Mouse (Mus musculus): Measurements from ENCODE around the gene Ccl3. TPM values are rescaled to one million over a fixed set of nuclear protein-coding genes. Genes with fewer than 3 reads are reported as not detected.

Gene Ccl3
- polyA plus RNA-seq, 1 experiment: 2.0 TPM

DNA sequence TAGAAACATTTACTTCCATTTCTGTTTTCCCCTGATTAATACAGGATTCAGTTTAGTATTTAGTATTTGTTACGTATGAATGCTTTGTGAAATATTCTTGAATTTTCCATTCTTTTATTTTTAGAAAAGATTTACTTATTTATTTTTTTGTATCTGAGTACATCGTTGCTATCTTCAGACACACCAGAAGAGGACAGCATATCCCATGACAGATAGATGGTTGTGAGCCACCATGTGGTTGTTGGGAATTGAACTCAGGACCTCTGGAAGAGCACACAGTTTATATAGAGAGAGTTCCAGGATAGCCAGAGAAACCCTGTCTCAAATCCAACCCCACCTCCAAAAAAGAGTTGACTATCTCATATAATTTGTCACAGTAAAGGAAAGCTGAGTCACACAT, 14.3 kb downstream of the Ccl3 start:
- TF ChIP-seq POLR2A (IDR thresholded peaks at IDR 0.05; ENCODE audit: borderline replicate concordance, control insufficient read depth, low read depth, low read length) (no peak), CTCF (IDR thresholded peaks at IDR 0.05; ENCODE audit: control insufficient read depth, insufficient read depth, low read length) (no peak)
- WGBS: 84% methylated on average over 2 of the region's 2 CpGs
- peaks cover 2% of the 10 kb centered on the region; the same call in 1 of the 2 replicates for H3K4me1 ChIP-seq (ENCODE audit: control insufficient read depth, insufficient read depth, low read length)
- H3K4me3 ChIP-seq (replicated peaks; ENCODE audit: control insufficient read depth, low read depth, low read length): no peak overlapping the region
- no peak overlapping the region for H3K27ac ChIP-seq (ENCODE audit: control insufficient read depth, insufficient read depth, low read depth, low read length, poor library complexity)

DNA sequence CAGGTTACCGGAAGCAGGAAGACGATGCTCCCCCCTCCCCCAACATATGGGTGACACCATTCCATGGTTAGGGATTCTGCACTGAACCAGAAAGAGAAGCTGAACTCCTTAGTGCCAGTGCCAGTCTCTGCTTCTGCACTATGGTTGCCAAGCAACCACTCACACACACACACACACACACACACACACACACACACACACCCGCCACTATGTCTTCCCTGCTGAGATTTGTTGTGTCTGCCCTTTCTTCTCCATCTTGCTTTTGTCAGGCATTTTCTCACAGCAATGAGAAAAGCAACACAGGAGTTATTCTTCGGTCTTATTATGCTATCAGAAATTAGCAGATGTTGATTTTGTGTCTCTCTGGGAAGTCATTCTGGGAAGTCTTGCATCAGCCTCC, 14.7 kb downstream of the Ccl3 start:
- Histone ChIP-seq H3K4me3 (replicated peaks; ENCODE audit: control insufficient read depth, low read depth, low read length) (no peak overlapping the region), H3K4me1 (ENCODE audit: control insufficient read depth, insufficient read depth, low read length) (peaks cover 1% of the 10 kb centered on the region; the same call in 1 of the 2 replicates), H3K27ac (ENCODE audit: control insufficient read depth, insufficient read depth, low read depth, low read length, poor library complexity) (no peak overlapping the region)
- 69% methylated on average over 4 of the region's 4 CpGs for WGBS
- no peak for TF ChIP-seq CTCF (IDR thresholded peaks at IDR 0.05; ENCODE audit: control insufficient read depth, insufficient read depth, low read length)
- no peak for TF ChIP-seq POLR2A (IDR thresholded peaks at IDR 0.05; ENCODE audit: borderline replicate concordance, control insufficient read depth, low read depth, low read length)

DNA sequence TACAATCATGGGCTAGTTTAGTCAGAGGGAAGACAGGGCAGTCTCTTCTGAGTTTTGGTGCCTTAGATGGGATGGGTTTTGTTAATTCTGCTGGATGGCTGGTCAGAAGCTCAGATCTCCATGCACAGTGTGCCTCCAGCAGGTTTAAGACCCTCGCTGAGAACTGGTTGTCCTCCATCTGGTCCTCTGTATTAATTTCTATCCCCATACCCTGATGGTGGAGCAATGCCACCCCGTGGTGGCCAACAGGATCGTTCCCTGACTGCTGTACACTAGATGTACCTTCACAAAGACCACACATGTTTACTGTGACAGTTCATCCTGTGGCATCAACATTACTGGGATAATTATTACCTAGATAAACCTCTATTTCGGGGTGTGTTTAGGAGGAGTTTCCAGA, 16.4 kb downstream of the Ccl3 start:
- H3K4me3 ChIP-seq (replicated peaks; ENCODE audit: control insufficient read depth, low read depth, low read length): no peak overlapping the region
- WGBS: 36% methylated on average over 4 of the region's 4 CpGs
- H3K27ac ChIP-seq (ENCODE audit: control insufficient read depth, insufficient read depth, low read depth, low read length, poor library complexity): no peak overlapping the region
- peak; percentile 75 for TF ChIP-seq CTCF (IDR thresholded peaks at IDR 0.05; ENCODE audit: control insufficient read depth, insufficient read depth, low read length)
- no peak for TF ChIP-seq POLR2A (IDR thresholded peaks at IDR 0.05; ENCODE audit: borderline replicate concordance, control insufficient read depth, low read depth, low read length)
- no peaks in the 10 kb centered on the region; the same call in 1 of the 2 replicates for H3K4me1 ChIP-seq (ENCODE audit: control insufficient read depth, insufficient read depth, low read length)

DNA sequence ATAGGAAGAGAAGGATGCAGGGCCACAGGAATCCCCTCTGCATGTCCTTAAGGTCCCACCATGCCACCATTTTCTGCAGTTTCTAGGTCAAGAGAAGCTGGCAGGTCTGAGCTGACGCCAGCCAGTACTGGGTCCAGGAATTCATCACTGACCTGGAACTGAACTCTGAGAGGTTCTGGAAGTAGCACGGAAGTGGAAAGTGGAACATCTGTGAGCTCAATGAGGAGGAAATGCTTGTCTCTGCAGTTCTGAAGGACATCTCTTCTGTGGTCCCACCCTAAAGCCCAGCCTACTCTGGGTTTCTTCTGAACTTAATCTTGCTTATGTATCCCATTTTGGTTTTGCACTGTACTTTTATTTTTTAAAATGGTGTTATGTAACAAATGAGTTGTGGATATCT, 18.1 kb downstream of the Ccl3 start:
- no peak for TF ChIP-seq POLR2A (IDR thresholded peaks at IDR 0.05; ENCODE audit: borderline replicate concordance, control insufficient read depth, low read depth, low read length)
- TF ChIP-seq CTCF (IDR thresholded peaks at IDR 0.05; ENCODE audit: control insufficient read depth, insufficient read depth, low read length): no peak
- H3K4me3 ChIP-seq (replicated peaks; ENCODE audit: control insufficient read depth, low read depth, low read length): no peak overlapping the region
- 57% methylated on average over 2 of the region's 2 CpGs for WGBS
- H3K27ac ChIP-seq (ENCODE audit: control insufficient read depth, insufficient read depth, low read depth, low read length, poor library complexity): no peak overlapping the region
- H3K4me1 ChIP-seq (ENCODE audit: control insufficient read depth, insufficient read depth, low read length): no peaks in the 10 kb centered on the region; the same call in 1 of the 2 replicates

DNA sequence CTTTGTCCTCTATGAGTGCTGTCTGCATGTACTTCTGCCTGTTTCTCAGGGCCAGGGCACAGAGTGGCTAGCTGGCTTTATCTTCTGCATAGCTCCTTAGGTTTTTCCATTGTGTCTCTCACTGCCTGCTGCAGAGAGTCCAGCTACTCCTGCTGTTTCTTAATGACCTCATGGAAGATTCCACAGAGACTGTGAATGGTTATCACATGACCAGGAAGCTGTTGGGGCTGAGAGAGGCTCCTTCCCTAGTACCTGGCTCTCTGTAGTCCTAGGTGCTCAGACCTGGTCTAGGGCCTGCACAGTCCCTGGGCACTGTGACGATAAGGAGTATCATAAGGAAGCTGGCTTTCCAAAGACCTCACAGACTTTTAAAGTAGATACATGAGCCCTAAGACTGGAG, 18.5 kb downstream of the Ccl3 start:
- Histone ChIP-seq H3K27ac (ENCODE audit: control insufficient read depth, insufficient read depth, low read depth, low read length, poor library complexity) (no peak overlapping the region), H3K4me1 (ENCODE audit: control insufficient read depth, insufficient read depth, low read length) (no peaks in the 10 kb centered on the region; the same call in 1 of the 2 replicates), H3K4me3 (replicated peaks; ENCODE audit: control insufficient read depth, low read depth, low read length) (no peak overlapping the region)
- WGBS: 88% methylated on average over 1 of the region's 1 CpGs
- TF ChIP-seq CTCF (IDR thresholded peaks at IDR 0.05; ENCODE audit: control insufficient read depth, insufficient read depth, low read length): no peak
- TF ChIP-seq POLR2A (IDR thresholded peaks at IDR 0.05; ENCODE audit: borderline replicate concordance, control insufficient read depth, low read depth, low read length): no peak

DNA sequence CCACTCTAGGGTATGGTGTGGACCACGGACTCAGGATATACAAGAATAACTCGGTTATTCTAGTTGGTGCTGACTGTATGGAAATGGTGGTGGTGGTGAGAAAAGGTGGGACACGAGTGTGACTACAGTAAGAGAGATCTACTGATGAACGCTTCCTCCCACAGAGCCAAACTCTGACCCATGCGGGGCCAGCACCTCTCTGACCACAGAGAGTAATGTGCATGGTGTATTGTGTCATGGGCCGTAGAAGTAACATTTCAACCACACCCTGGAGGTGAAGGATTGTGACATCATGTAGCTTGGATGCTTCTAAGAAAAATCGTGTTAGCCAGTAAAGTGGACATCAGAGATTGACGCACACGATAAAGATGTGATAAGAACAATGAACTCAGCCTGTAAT, 20.3 kb downstream of the Ccl3 start:
- TF ChIP-seq CTCF (IDR thresholded peaks at IDR 0.05; ENCODE audit: control insufficient read depth, insufficient read depth, low read length) (no peak), POLR2A (IDR thresholded peaks at IDR 0.05; ENCODE audit: borderline replicate concordance, control insufficient read depth, low read depth, low read length) (no peak)
- Histone ChIP-seq H3K4me3 (replicated peaks; ENCODE audit: control insufficient read depth, low read depth, low read length) (no peak overlapping the region), H3K4me1 (ENCODE audit: control insufficient read depth, insufficient read depth, low read length) (no peaks in the 10 kb centered on the region; the same call in 1 of the 2 replicates), H3K27ac (ENCODE audit: control insufficient read depth, insufficient read depth, low read depth, low read length, poor library complexity) (peak overlapping the region; percentile 59)
- WGBS: 43% methylated on average over 9 of the region's 9 CpGs

DNA sequence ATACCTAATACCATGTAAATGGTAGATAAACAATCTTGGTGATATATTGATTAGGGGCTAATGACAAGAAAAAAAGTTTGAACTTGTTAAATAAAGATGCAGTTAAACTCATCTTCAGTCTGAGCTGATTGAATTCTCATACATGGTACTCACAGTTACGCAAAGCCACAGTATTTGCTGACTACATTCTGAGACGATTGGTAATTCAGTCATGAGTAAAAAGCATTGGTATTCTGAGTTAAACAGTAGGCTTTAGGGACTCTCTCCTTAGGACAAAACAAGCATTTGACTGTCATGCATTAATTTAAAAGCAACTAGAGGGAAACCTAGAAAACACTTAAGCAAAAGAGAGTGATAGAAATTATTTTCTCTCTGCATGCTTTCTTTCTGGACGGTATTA, 25.6 kb downstream of the Ccl3 start:
- H3K27ac ChIP-seq (ENCODE audit: control insufficient read depth, insufficient read depth, low read depth, low read length, poor library complexity): no peak overlapping the region
- TF ChIP-seq POLR2A (IDR thresholded peaks at IDR 0.05; ENCODE audit: borderline replicate concordance, control insufficient read depth, low read depth, low read length): no peak
- TF ChIP-seq CTCF (IDR thresholded peaks at IDR 0.05; ENCODE audit: control insufficient read depth, insufficient read depth, low read length): no peak
- no peak overlapping the region for H3K4me3 ChIP-seq (replicated peaks; ENCODE audit: control insufficient read depth, low read depth, low read length)
- H3K4me1 ChIP-seq (ENCODE audit: control insufficient read depth, insufficient read depth, low read length): no peaks in the 10 kb centered on the region; the same call in 1 of the 2 replicates
- 78% methylated on average over 3 of the region's 3 CpGs for WGBS

DNA sequence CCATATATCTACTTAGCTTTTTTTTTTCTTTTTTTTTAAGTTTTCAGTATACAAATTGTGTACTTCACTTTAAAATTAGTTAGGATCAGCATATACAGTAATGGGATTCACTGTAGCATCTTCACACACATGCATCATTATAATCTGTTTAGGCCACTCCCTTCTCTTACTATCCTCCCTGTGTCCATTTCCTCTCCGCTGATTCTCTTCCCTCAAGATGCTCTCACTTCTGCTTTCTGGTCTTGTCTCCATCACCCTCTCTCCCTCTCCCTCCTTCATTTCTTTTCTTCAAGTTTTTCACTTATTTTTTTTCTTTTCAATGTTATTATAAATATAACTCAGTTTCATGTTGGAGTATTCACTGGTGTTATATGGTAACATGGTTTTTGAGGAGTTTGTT, 30.1 kb downstream of the Ccl3 start:
- TF ChIP-seq POLR2A (IDR thresholded peaks at IDR 0.05; ENCODE audit: borderline replicate concordance, control insufficient read depth, low read depth, low read length): no peak
- TF ChIP-seq CTCF (IDR thresholded peaks at IDR 0.05; ENCODE audit: control insufficient read depth, insufficient read depth, low read length): no peak
- Histone ChIP-seq H3K27ac (ENCODE audit: control insufficient read depth, insufficient read depth, low read depth, low read length, poor library complexity) (no peak overlapping the region), H3K4me1 (ENCODE audit: control insufficient read depth, insufficient read depth, low read length) (peaks cover 2% of the 10 kb centered on the region), H3K4me3 (replicated peaks; ENCODE audit: control insufficient read depth, low read depth, low read length) (no peak overlapping the region)
- 21% methylated on average over 1 of the region's 1 CpGs for WGBS

DNA sequence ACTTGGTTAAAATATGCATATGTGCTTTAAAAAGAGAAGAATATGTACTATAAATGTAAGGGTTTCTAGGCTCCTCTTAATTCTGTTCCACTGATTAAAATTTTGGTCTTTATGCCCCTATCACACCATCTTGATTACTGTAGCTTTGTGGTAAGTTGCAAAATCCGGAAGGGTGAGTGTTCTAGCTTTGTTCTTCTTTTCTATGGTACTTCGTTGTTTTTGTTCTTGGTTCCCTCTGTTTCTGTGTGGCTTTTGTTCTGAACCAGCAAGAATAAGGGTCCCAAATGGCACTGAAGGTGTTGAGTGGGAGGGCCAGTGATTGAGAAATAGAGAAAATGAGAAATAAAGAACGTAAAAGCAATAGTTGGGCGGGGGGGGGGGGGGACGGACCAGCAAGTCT, 30.9 kb downstream of the Ccl3 start:
- 24% methylated on average over 5 of the region's 5 CpGs for WGBS
- no peak for TF ChIP-seq POLR2A (IDR thresholded peaks at IDR 0.05; ENCODE audit: borderline replicate concordance, control insufficient read depth, low read depth, low read length)
- TF ChIP-seq CTCF (IDR thresholded peaks at IDR 0.05; ENCODE audit: control insufficient read depth, insufficient read depth, low read length): no peak
- Histone ChIP-seq H3K27ac (ENCODE audit: control insufficient read depth, insufficient read depth, low read depth, low read length, poor library complexity) (no peak overlapping the region), H3K4me3 (replicated peaks; ENCODE audit: control insufficient read depth, low read depth, low read length) (no peak overlapping the region), H3K4me1 (ENCODE audit: control insufficient read depth, insufficient read depth, low read length) (peaks cover 2% of the 10 kb centered on the region)

Measured in bone marrow, adult 2 months (tissue).